Mouse (Mus musculus): ENCODE data around the gene Prox1. TPM values are rescaled to one million over a fixed set of nuclear protein-coding genes. Genes with fewer than 3 reads are reported as not detected.
A peak's percentile ranks its signal among the peaks of the same experiment; 100 is the strongest.

Prox1 gene
- total and polyA plus RNA-seq, 3 experiments, result 22.8 to 34.0 (median 33.4) TPM

DNA sequence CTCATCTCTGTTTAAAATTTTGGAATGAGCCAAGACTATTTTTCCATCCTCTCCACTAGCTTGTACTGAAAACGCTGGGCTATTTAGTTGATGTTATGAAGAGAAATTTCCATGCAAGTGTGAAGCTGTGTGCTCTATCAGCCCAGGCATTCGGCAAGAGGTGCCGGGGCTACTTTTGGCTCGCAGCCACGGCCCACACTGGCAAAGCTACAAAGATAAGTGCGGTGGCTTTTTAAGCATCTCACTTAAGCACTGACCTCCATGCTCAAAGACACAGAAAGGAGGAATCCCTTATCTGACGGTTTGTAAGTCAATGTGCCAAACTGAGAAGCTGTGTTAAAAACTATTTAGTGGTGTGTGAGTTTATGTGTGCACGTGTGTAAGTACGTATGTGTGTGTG is 26.9 kb downstream of the Prox1 start:
- DNase-seq, result no peak

DNA sequence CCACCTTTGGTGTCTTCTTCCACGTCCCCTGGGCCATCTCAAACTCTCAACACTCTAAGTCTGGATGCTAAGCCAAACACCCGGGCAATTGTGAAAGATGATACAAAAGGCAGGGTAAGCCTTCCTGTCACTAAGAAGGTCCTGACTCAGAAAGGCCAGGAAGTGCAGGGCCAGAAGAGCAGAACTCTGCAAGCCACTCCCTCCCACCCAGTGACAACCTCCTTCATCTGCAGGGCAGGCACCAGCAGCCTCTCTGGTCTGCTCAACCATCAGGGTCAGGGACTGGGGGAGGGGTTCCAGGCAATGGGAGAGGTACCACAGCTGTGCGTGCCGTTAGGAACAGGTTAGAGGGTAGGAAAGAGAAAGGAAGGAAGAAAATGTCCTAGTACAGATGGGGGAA is 27.9 kb downstream of the Prox1 start:
- no peak for DNase-seq

DNA sequence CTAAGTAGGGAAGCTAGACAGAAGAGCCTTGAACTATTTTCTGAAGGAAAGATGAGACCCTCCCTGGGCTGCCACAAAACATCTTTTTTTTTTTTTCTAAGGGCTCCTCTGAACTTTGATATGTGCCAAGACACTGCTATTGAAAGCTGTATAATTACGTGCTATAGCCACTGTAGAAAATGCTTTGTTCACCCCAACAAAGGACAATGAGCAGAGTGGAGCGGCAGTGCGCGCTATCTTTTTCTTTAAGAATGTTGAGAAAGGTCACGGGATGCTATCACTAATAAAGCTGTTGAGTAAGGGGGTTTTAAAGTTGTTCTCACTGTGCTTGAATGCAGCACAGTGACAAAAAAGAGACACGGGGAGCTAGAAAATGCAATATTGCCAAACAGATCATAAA is 30.0 kb downstream of the Prox1 start:
- DNase-seq, result no peak

DNA sequence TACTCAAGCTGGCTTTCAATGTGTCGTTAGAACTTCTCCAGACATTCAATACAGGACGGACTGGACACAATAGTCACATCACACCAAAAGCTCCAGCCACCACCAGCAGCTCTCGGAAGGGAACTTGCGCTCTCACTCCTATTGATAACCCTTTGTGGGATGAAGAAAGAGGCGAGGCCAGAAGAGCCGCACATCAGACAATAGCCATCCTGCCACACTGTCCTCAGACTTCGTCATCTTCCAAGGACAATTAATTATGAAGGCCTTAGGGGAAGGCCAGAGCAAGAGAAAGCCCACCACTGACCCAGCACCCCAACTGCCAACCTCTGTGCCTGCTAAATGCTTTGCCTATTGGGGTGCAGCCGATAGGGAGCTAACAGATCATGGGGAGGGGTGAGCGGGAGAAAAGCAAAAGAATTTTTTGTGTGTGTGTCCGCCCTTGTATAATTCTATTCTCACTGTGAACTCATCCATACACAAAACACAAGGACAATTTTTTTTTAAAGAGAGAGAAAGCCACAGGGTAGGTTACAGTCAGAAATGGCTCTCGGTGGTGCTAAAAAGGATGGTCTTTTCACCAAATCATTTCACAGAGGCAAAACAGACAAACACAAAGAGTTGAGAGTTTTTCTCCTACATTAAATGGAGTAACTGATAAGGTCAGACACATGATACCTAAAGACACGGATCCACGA is 30.7 kb downstream of the Prox1 start:
- no peak for DNase-seq

DNA sequence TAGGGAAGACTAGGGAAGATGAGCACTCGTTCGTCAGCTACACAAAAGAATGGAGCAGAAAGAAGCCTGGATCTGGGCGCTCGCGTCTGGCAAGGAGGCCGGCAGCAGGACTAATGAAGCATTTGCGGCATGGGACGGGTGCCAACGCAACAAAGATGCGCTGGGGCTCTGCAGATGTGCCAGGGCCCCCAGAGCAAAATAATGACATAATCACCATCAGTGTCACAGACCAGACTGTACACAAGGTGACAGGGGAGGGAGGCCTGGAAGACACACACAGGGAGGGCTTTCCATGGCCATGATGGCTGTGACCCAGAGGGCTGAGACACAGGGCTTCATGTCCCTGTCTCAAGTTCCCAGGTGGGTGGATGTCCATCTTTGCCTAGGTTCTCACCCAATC is 32.6 kb downstream of the Prox1 start:
- no peak for DNase-seq

DNA sequence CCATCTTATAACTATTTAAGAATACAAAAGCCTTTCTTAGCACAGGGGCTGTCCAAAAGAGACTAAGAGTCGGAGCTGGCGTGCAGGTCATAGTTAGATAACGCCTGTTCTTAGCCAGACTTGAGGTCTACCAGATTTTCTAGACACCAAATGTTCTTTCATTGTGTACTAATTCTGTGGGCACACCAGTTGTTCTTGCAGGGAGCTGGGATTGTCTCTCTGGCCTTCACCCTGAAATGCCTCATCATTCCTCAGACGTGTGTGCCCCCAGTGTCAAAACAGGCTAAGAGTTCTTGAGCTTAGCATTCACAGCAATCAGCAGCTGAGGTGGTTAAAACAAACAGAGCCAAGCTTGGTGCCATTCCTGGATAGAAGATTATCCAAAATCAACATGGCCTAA is 37.6 kb downstream of the Prox1 start:
- DNase-seq, result peak; percentile 20

DNA sequence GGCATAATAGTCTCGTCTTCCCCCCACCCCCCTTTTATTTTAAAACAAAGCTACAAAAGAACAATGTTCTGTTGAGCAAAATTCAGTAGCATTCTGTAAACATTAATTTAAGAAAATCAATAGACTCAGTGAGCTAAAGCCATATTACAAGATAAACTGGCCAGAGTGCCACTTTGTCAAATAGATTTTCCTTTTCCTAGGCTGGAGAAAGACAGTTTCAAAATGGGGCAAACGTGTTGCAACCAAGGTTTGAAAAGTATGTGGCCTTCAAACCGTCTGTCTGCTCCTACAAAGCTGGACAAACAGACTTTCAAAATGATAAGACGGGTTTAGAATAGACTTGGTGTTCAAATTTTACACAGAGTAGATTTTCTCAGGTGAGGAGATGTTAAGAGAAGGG is 39.6 kb downstream of the Prox1 start:
- peak; percentile 35 for DNase-seq

DNA sequence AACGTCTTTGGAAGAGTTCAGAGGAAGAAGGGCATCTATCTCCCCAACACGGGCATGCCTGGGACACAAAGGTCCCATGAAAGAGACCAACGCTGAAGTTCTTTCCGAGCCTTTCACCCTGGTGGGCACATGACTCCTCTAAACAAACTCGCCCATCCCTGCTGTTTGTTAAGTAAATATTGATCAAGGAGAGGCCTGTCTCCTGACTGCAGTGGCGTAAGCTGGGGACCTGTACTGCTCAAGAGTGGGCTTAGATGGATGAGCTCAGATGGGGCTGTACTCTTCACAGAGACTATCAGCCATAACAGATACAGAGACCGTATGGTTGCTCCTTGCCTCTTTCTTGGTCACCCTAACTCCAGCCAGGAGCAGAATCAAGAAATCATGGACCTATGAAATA is 41.0 kb downstream of the Prox1 start:
- no peak for DNase-seq

DNA sequence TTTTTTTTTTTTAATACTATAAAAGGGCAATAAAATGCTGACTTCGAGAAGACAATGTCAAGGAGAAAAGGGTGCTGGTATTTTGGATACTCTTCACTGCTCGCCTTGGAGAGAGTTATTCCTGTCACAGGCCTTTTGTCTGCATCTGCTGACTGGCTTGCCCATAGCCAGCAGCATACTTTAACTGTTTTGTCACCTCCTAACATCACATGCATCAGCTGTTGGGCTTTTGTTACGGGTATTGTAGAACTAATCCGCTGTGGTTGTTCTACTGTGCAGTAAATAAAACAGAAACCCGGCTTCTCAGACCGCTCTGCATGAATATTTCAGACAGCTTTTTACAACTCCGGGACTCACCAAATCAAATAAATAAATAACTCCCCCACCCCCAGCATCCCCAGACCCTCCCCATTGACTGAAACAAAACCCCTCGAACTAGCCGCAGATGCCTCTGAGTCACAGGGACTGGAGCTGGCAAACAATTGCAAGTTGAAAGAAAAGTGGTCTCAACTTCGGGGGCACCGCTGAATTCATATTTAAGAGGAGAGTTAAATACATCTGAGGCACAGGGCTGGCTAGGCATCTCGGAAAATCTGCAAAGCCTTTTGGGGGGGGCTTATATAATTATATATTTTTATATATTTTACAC is 41.7 kb downstream of the Prox1 start:
- peak; percentile 47 for DNase-seq

DNA sequence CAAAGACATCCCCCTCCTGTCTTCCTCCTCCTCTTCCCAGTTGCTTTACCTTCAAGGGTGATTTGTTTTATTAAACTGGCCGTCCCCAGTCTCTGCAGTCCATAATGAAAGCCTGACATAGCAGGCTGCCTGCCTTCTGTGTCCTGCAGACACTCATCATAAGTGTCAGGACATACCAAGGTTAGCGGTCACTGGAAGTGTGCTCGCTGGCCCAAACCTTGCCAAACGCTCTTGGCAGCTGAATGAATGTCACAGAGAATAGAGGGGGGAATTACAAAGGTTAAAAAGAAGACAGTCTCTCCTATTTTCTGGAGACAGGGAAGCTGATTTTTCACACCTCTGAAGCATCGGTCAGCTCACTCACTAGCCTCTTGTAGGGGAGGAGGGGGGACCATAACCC is 42.6 kb downstream of the Prox1 start:
- peak; percentile 86 for DNase-seq

DNA sequence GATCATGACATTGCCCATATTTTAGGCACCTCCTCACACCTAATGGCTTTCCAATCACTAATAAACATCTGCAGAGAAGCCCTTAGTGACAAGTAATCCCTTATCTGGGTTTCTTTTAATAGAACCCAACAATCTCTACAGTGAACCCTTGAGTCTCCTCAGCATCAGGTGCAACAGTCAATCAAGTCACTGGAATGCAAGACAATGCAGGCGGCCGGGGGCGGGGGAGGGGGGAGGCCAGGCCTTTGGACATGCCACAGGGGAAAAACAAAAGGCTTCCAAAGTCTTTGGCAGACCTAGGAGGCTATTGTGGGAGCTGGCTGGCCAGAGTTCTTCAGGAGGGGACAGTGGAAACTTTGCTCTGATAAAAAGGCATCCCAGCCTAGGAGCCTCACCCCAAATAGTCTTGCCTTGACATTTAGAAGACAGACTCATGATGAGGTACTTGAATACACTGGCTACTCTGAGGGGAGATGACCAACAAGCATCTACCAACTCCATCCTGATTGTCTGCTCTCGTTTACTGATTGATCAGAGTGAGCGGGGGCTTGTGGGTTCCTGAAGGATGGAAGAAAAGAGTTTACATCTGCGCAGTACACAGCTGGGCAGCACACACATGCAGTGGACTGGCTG is 43.2 kb downstream of the Prox1 start:
- peak; percentile 72 for DNase-seq

DNA sequence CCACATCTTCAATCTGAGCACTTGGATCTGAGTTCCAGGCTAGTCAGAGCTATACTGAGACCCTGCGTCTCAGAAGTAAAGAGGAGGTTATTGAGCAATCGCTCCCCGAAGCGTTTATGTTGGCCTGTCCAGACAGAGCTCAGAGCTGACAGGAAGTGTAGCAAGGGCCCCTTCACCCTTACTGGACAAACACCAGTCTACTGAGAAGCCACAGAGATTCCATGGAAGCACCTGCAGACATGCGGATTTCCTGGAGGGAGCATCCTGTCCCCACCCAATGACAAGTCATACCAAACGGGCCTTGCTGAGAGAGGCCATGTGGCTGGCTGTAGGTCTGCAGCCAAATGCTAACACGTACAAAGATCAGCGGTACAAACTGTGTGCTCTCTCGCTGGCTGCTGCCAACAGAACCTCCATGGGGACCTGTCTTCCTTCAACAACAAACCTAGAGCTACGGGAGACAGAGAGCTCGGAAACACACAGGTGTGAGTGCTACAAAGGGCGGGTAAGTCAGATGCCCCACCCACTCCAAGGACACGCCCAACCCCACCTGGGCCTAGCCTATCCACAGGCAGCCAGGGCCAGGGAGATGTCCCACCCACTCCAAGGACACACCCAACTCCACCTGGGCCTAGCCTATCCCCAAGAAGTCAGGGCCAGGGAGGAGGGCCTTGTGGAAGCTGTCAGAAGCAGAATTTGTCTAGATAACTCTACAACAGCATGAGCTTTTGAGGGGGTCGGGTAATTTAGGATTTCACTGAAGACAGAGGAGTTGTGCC is 45.4 kb downstream of the Prox1 start:
- no peak for DNase-seq

DNA sequence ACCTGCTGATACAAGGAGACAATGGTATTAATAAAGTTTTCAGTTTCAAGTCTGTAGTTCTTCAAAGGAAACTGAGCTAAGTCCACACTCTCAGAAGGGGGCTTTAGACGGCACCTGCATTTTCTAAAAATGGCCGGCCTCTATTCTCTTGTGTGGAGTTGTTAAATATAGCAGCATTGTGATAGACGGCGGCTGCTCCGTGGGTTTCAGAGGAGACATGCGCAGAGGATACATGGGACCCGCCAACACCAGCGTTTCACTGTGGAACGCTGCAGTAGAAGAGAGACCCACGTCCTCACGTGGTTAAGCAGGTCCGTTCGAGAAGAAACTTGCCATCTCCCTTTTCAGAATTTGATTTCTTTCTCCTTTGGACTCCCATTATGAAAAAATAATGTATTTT is 47.1 kb downstream of the Prox1 start:
- no peak for DNase-seq

DNA sequence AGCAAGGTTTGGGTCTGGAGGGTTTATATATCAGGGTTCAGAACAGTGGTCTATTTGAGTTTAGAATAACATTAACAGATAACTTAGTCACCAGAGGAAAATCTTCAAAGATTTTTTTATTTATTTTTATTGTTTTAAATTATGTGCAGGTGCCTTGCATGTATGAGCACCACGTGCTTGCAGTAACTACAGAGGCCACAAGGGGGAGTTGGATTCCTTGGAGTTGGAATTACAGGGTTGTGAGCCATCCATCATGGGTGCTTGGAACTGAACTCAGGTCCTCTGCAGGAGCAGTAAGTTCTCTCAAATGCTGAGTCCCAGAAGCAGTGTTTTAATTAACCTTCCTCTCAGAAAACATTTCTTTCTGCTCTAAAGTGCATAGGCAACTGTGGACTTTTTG is 54.5 kb downstream of the Prox1 start:
- DNase-seq, result no peak

DNA sequence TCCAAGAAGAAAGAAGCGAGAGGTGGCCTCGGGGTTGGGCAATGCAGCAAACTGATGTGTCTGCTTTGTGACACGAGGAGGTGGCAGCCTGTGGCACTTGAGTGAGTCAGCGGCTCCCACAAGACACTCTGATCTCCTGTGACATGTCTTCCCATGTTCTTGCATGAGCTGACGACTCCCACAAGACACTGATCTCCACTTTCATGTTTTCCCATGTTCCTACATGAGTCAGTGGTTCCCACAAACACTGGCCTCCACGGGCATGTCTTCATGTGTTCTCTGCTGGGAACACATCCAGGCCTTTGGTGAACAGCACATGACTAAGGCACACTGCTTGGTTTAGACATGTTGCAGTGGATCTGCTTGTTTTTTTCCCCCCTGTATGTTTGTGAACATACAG is 58.8 kb downstream of the Prox1 start:
- DNase-seq, result peak; percentile 38

DNA sequence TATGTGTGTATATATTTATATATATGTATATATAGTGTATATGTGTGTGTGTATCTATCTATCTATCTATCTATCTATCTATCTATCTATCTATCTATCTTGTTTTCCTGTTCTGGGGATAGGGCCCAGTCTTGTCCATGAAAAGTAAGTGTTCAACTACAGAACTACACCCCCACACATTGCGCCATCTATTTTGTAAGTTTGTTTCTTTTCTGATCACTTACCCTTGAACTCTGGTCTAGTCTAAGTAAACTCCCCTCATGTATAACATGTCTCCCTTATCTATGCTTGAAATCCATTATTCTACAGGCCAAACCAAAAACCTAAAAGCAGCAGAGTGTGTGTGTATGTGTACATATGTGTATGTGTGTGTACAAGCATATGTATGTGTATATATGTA is 62.9 kb downstream of the Prox1 start:
- no peak for DNase-seq

DNA sequence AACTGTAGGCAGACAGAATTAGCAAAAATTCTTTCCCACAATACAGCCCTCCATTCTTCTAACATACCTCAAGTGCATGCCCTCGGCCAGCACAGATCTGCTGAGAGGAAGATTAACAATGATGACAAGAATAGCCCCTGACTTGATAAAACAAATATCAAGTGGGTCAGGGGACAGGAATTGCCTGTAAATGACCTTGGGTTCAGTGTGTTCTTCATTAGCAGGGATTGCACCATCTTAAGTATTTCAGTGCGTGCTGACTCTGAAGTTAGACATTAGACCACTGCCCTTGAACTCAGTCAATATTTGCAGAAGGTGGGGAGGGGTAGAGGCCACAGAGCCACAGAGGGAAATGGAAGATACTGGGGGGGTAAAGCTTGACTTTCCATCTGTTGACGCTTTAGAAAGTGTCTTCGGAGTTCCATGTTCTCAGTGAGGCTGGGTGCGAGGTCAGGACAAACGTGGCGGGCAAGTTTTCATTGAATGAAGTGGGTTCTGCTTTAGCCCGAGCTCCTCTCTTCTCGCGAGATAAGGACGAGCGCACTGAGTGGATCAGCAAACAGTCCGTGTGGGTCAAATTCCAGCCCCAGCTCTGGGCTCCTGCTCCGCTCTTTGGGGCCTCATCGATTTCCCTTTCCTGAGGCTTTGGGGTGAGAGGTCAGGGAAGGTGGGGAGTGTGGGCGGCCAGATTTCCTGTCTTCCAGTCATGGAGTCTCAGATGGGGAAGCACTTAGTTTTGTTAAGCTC is 63.7 kb downstream of the Prox1 start:
- DNase-seq, result no peak

DNA sequence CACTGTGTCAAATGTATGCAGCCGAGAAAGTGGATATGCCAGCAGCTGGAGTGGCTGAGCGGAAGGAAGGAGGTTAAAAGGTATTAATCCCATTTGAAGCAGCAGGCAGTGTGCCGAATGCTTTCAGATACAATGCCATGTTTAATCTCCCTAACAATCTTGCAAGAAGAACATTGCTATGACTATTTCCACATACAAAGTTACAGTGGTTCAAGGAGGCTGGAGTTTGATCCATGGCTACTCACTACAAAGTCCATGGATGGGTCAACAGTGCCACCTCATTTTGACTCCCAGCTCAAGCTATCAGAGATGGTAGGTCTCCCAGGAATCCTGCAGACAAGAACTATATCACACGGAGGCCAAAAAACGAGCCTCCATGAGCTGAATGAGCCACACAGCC is 64.5 kb downstream of the Prox1 start:
- no peak for DNase-seq

DNA sequence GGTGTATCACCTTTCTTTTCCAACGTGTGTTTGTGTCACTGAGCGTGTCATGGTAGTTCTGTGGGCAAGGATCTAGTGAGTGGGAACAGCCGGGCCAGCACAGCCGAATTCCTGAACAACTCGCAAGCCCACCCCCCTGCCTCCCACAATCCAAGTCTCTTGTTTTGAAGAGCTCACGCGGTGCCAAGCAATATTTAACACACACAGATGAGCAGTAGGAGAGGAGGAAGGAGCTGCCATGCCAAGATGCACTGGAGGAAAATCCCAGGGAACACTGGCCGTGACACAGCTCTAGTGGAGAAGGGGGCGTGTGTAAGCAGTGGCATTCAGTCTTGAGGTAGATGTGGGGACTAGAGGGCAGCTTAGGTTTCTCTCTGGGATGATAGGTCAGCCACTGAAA is 77.2 kb downstream of the Prox1 start:
- no peak for DNase-seq

DNA sequence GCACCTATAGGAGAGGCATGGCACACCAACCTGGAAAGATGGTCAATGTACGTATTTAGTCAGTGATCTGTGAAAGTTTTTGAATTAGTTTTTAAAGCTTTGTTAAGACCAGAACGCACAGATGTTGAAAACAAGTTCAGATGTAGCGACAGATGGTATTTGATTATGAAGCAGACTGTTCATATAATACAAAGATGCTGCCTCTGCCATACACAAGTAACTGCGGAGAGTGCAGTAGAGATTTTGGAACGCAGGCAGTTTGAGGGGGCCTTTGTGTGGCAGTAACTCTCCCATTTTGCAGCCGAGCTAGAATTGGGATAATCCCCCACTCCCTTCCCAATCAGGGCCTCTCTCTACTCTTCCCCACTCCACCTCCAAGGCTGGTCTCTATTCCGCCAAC is 78.4 kb downstream of the Prox1 start:
- no peak for DNase-seq

DNA sequence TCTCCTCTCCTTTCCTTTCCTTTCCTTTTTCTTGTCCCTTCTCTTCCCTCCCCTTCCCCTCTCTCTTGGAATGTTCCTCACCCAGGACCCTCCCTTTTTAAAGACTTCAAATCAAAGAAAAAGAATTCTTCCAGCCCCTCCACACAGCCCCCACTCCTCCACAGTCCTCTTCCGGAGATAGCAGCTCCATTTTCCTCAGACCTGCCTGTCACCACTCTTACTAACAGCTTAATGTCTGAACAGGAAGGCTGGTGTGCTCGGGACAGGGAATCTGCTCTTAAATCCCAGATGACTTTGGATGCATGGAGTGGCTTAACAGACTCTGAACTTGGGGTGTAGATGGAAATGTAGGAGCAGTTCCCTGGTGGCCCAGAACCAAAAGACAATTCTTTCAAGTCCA is 81.6 kb downstream of the Prox1 start:
- no peak for DNase-seq

DNA sequence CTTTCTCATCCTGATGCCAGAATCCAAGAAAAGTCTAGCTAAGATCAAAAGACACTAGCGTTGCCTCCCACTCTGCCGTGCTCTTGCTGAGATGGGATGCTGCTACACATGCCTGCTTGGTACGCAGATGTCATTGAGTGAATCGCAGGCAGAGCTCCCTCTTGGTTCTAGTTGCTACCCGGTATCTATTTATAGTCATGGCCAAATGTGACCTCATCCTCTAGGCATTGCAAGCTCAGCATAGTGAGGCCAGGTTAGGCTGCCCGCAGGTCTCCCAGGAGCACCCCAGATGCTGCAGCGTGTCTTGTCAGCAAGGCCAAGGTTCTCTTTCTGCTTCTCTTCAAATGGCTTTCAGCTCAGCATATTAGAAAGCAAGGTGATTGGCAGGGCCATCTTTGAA is 84.8 kb downstream of the Prox1 start:
- peak; percentile 52 for DNase-seq

All from adrenal gland, adult 2 months (tissue).